Mouse (Mus musculus) C2C12 (cell line): ENCODE measurements around the gene Slc39a2.

Source experiments
- CTCF ChIP-seq: IDR thresholded peaks from one replicate; pipeline ENCODE4 v1.5.1; 2011; ENCODE audit not compliant: control insufficient read depth, insufficient read depth, insufficient read length
- MYOD1 ChIP-seq: IDR thresholded peaks from one replicate; pipeline ENCODE4 v1.6.1; 2011; ENCODE audit warnings: low read depth; ENCODE audit not compliant: control insufficient read depth, insufficient read length

GRCm38 (mm10) chr14:51883527-51884030, 9.1 kb upstream of the Slc39a2 start:
- TF ChIP-seq CTCF = no peak
- no peak for TF ChIP-seq MYOD1
